Mouse (Mus musculus): ENCODE results near the gene Sult2a3. TPM values are rescaled to one million over a fixed set of nuclear protein-coding genes. Genes with fewer than 3 reads are reported as not detected.
"Not testable (repeated sequence)": the region's sequence is repeated elsewhere in the genome, so short reads cannot be mapped to it uniquely, and the experiment has no call there.

Sult2a3 gene
- not detected for polyA plus RNA-seq (2017; shearing (Covaris generic))

- ATAC-seq: no peak
Observed at GRCm38 (mm10) chr7:14122944-14123343, at the start of gene Sult2a3. TSS of gene Sult2a3 (minus strand) at chr7:14123044.

DNA sequence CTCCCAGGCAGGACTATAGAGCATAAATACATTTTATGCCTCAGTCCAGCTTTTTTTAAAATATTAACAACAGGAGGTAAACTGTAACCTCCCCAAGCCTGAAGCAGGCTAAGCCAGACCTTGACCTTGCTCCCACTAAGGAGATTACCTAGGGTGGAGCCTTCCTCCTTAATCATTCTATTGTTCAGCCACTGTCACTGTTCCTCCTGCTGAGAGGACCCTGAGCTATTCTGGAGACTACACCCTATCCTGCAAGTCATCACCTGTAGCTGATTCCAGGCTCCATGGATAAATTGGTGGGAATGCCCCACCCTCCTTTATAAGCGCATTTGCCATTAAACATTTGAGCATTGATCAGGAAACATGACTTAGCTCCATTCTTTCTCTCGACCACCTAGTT lies 2.4 kb downstream of the Sult2a3 start:
- no peak for ATAC-seq

- ATAC-seq: not testable (repeated sequence)
Observed at GRCm38 (mm10) chr7:14119865-14120264, 3.0 kb downstream of the Sult2a3 start.

DNA sequence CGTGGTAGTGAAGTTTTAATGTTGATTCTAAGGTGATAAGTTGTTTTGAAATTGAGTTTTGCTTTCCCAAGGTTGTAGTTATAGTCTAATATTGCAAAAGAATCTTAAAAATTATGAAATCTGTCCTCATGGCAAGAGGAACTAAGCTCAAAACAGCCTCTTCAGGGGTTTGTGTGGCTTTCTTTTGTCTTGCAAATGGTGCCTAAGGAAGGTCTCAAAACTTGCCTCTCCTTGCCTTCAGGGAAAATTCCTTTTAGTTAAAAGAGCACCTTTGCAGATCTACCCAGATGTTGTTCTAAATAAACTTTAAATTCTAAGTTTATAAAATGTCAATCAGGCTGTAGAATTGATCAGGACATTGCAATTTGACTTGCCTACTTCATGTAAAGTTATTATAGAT lies 6.1 kb downstream of the Sult2a3 start:
- no peak for ATAC-seq

DNA sequence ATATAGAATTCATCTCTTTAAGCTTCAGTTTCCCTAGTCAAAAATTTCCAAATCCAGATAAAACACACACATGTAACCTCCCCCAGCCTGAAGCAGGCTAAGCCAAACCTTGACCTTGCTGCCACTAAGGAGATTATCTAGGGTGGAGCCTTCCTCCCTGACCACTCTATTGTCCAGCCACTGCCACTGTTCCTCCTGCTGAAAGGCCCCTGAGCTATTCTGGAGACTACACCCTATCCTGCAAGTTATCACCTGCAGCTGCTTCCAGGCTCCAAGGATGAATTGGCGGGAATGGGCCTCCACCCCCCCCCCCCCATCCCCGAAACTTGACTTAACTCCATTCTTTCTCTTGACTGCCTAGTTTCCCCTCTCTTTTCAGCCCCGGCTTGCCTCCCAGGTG lies 8.4 kb downstream of the Sult2a3 start:
- not testable (repeated sequence) for ATAC-seq

DNA sequence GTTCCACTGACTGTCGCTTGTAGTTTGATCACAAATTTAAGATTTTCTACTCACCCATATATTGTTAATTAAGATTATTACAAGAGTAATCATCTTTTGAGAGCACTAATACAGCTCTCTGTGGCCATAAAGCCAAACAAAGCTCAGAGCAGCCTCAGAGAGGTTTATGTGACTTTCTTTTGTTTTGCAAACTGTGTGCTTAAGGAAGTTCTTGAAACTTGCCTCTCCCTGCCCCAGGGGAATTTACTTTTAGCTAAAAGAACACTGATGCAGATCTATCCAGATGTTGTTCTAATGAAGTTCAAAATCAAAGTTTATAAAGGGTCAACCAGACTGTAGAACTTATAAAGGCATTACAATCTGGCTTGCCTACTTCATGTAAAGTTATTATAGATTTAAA lies 75.0 kb downstream of the Sult2a3 start:
- ATAC-seq: not testable (repeated sequence)

DNA sequence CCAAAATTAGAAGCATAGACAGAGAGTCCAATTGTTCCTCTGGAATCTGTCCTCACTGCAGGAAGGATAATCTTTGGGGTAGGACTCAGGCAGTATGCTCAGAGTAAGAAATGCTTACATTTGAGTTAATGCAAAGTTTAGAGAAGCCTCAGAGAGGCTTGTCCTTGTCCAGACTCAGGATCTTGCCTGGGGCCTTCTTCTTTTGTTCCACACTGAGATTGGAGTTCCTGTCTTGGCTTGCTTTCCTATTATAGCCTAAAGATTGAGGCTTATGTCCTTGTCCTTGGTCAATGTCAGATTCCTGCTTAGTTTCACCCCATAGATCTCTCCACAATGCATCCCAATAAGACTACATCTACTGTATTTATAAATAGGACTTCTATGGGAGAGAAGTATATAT lies 92.0 kb downstream of the Sult2a3 start:
- not testable (repeated sequence) for ATAC-seq

Other genes with a start within 250 kb of the Sult2a3 start
- gene Sult2a4, start 133.4 kb downstream of the Sult2a3 start, polyA plus RNA-seq (2017; shearing (Covaris generic)): not detected
- not detected for gene Sult2a6, start 131.8 kb upstream of the Sult2a3 start, polyA plus RNA-seq (2017; shearing (Covaris generic))
- gene Obox8, start 210.5 kb upstream of the Sult2a3 start, polyA plus RNA-seq (2017; shearing (Covaris generic)): 1 to 10 TPM in 1 of 2 experiments, under 1 TPM in 1; 0.36 to 2.6 TPM

All from CD4-positive, CD25-positive, alpha-beta regulatory T cell, adult 4 months (primary cell).